Mouse (Mus musculus) C2C12 (cell line): ENCODE measurements around the gene Gab1. TPM values are rescaled to one million over a fixed set of nuclear protein-coding genes. Genes with fewer than 3 reads are reported as not detected.

Experiments used
- H3K27me3 ChIP-seq: one replicate; pipeline ENCODE4 v1.6.1; 2011; ENCODE audit not compliant: control insufficient read depth, insufficient read depth, insufficient read length
- H3K36me3 ChIP-seq: one replicate; pipeline ENCODE4 v1.6.1; 2011; ENCODE audit not compliant: control insufficient read depth, insufficient read depth
- H3K4me3 ChIP-seq: one replicate; pipeline ENCODE4 v1.5.1; 2011; ENCODE audit warnings: mild to moderate bottlenecking, control low read depth; ENCODE audit not compliant: poor library complexity, insufficient read depth, severe bottlenecking
- H3K79me2 ChIP-seq: one replicate; pipeline ENCODE4 v1.6.1; 2011; ENCODE audit not compliant: control insufficient read depth, insufficient read depth
- H3K79me3 ChIP-seq: one replicate; pipeline ENCODE4 v1.6.1; 2011; ENCODE audit warnings: low read depth, control low read depth
- H3ac ChIP-seq: one replicate; pipeline ENCODE3; 2011; ENCODE audit warnings: low read depth; ENCODE audit not compliant: control insufficient read depth, insufficient read length
- CEBPB ChIP-seq: IDR thresholded peaks from one replicate; pipeline ENCODE4 v1.6.1; 2011; ENCODE audit warnings: low read depth, mild to moderate bottlenecking, control low read depth, moderate library complexity
- CTCF ChIP-seq: IDR thresholded peaks from one replicate; pipeline ENCODE4 v1.5.1; 2011; ENCODE audit not compliant: control insufficient read depth, insufficient read depth, insufficient read length
- FOSL1 ChIP-seq: IDR thresholded peaks from one replicate; pipeline ENCODE4 v1.8.0; 2011; ENCODE audit warnings: mild to moderate bottlenecking, low read length; ENCODE audit not compliant: poor library complexity, insufficient read depth, severe bottlenecking
- MAX ChIP-seq: IDR thresholded peaks from one replicate; pipeline ENCODE4 v1.6.1; 2011; ENCODE audit warnings: mild to moderate bottlenecking, control low read depth
- MYOD1 ChIP-seq: IDR thresholded peaks from one replicate; pipeline ENCODE4 v1.6.1; 2011; ENCODE audit warnings: low read depth; ENCODE audit not compliant: control insufficient read depth, insufficient read length
- MYOG ChIP-seq: IDR thresholded peaks from one replicate; pipeline ENCODE4 v1.6.1; 2011; ENCODE audit not compliant: control insufficient read depth, insufficient read length; ENCODE audit errors: extremely low read depth
- USF1 ChIP-seq: IDR thresholded peaks from one replicate; pipeline ENCODE4 v1.6.1; 2011; ENCODE audit warnings: low read depth, mild to moderate bottlenecking, control low read depth, moderate library complexity
- long read RNA-seq, 2 experiments: library from polyadenylated mRNA; unstranded; transcript quantifications; one replicate each; pipeline ENCODE4 v2.0.0; 2019 to 2020
- polyA plus RNA-seq: library from polyadenylated mRNA; unstranded; fragments of >200 nt; fragmentation: generic; extraction: Trizol; gene quantifications from one replicate; pipeline ENCODE4 v1.2.1, GENCODE M21; 2012; ENCODE audit warnings: missing spikeins

Gab1 gene
- polyA plus RNA-seq: 2.0 TPM
- long read RNA-seq, experiment 1, full-length matches to known transcripts: 2 of 6 reads
- long read RNA-seq, experiment 1, partial matches to known transcripts: 1 of 6 reads
- long read RNA-seq, experiment 1, other reads (novel, unspliced or antisense): 3 of 6 reads
- long read RNA-seq, experiment 2, full-length matches to known transcripts: 15 of 19 reads
- long read RNA-seq, experiment 2, partial matches to known transcripts: 2 of 19 reads
- long read RNA-seq, experiment 2, other reads (novel, unspliced or antisense): 2 of 19 reads

DNA sequence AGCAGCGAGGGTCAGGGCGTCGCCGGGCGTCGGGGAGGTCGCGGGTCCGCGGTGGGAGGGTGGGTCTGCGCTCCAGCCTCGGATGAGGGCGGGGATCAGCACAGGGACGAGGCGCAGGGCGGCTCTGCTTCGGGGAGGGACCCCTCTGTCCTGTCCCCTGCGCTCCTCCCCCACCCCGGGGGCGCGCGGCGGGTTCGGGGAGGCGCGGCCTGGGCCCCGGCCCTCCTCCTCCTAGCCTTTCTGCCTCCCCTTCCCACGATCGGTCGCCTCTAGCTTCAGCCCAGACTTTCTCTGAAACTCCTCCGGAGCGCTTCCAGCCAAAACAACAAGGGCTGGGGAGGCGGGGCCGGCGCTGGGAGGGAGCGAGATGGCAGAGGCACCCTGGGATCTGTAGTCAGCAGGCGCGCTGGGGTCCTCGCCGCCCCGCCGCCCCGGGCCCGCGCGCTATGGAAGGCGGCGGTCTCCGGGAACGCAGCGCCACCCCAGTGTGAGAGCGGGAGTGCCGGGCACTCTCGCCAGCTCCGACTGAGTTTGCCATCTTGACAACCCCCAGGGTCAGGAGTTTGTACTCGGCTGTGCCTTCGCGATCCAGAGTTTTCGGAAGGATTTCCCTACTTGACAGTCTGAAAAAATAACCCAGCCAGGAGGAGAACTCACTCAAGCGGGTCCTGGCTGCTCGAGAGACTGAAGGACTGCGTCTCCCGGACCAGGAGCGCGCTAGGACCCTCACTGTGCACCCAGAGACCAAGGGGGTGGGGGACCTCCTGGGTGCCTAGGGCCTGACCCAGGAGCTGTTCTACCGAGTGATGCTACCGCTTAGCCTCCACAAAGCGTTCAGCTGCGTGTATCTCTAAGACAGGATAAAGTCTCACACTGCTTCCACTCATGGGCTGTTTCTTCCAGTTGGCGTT lies at the start of gene Gab1:
Gene Gab1, minus strand, starts transcription at position 324 of the 911 bp plus-strand sequence.
- peak within 1 kb of the TSS; percentile 92 for H3ac ChIP-seq
- no peaks in the 10 kb centered on the region for H3K27me3 ChIP-seq
- H3K36me3 ChIP-seq: no peaks in the 10 kb centered on the region
- H3K79me2 ChIP-seq: no peaks in the 10 kb centered on the region
- no peak for TF ChIP-seq MAX
- TF ChIP-seq CTCF: peak; percentile 71
- no peak for TF ChIP-seq MYOG
- H3K4me3 ChIP-seq: peak within 1 kb of the TSS; percentile 48
- H3K79me3 ChIP-seq: peaks cover 4% of the 10 kb centered on the region

DNA sequence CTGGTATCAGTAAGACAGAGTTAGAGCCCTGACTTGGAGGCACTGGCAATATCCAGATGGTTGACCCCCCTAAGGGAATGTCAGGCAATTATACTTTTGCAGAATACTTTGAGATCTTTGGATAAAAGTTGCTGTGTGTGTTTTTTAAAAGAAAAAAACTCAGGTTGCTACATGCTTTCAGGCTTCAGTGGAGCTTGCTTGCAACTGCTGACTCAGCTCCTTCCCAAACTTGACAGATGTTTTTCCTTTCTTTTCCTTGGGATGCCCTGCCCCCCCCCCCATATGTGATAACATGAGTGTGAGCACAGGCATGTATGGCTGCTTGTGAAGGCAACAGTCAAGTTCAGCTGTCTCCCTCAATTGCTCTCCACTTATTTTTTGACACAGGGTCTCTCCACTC lies 48.5 kb upstream of the Gab1 start:
- no peaks in the 10 kb centered on the region for H3K27me3 ChIP-seq
- no peaks in the 10 kb centered on the region for H3K79me3 ChIP-seq
- no peak overlapping the region for H3ac ChIP-seq
- TF ChIP-seq CEBPB (no peak), USF1 (no peak), MYOD1 (no peak), FOSL1 (no peak), CTCF (no peak), MAX (no peak), MYOG (no peak)
- no peak overlapping the region for H3K4me3 ChIP-seq
- H3K79me2 ChIP-seq: no peaks in the 10 kb centered on the region
- H3K36me3 ChIP-seq: no peaks in the 10 kb centered on the region

DNA sequence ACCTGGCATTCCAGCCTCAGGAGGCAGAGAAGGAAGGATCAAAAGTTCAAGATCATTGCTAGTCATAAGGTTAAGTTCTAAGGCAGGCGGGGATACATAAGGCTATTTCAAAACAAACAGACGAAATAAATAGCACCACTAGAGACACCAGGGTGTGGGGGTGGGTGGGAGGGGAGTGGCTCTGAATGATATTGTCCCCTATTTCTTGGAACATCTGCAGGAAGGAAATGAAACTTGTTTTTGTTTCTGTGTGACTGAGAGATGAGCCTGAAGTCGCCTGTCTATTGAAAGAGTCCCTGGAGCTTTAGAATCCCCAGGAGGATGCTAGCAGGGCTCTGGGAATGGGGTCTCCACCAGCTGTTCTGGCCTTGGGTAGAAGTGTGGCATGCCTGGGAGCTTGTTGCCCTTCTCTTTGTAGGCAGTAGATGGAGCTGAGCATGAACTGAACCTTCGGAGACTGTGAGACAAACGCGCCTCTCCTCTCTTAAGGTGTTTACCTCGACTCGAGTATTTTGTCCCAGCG lies 43.5 kb upstream of the Gab1 start:
- Histone ChIP-seq H3K36me3 (no peaks in the 10 kb centered on the region), H3K27me3 (peaks cover 5% of the 10 kb centered on the region), H3ac (no peak overlapping the region), H3K4me3 (no peak overlapping the region), H3K79me3 (no peaks in the 10 kb centered on the region), H3K79me2 (no peaks in the 10 kb centered on the region)
- TF ChIP-seq FOSL1 (no peak), USF1 (no peak), CTCF (no peak), MYOD1 (no peak), MAX (no peak), CEBPB (no peak), MYOG (no peak)

DNA sequence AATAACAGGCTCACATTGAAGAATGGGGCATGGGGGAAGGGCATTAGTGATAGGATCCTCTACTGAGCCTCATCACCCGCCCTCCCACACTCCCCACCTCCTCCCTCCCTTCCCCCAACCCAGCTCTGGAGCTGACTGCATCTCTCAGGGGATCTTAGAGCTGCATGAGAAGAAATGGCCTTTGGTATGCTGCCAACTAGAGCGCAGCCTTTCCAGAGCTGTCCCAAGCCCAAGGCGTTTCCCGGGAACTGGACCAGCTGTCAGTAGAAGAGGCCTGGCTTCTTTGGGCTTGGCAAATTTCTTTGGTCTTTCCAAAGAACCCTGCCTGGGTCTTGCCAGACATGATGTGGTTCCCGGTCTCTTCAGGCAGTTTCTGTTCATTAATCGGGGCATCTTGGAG lies 42.3 kb upstream of the Gab1 start:
- no peak for TF ChIP-seq MAX
- no peak for TF ChIP-seq USF1
- H3ac ChIP-seq: no peak overlapping the region
- no peaks in the 10 kb centered on the region for H3K79me2 ChIP-seq
- no peak overlapping the region for H3K4me3 ChIP-seq
- H3K27me3 ChIP-seq: peaks cover 5% of the 10 kb centered on the region
- no peaks in the 10 kb centered on the region for H3K36me3 ChIP-seq
- H3K79me3 ChIP-seq: no peaks in the 10 kb centered on the region

DNA sequence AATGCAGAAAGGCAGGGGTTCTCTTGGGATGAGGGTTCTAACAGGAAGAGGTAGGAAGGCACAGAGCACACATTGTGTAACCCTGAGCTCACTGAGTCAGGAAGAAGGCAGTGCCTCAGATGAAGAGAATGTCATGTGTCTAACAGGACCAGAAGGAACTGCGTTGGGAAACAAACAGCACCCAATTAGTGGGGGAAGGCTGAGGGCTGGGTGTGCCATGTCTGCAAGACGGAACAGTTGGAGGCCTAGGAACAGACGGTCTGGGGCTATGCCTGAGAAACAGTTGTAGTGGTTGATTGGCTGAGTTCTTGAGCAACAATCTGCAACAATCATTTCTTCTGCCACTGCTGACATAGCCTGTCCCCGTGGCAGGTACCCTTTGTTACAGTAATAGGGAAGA lies 38.8 kb upstream of the Gab1 start:
- TF ChIP-seq MYOG: no peak
- TF ChIP-seq CEBPB: no peak
- no peak for TF ChIP-seq CTCF
- TF ChIP-seq FOSL1: no peak
- TF ChIP-seq MYOD1: no peak
- TF ChIP-seq MAX: no peak
- TF ChIP-seq USF1: no peak
- H3K27me3 ChIP-seq: peaks cover 5% of the 10 kb centered on the region

DNA sequence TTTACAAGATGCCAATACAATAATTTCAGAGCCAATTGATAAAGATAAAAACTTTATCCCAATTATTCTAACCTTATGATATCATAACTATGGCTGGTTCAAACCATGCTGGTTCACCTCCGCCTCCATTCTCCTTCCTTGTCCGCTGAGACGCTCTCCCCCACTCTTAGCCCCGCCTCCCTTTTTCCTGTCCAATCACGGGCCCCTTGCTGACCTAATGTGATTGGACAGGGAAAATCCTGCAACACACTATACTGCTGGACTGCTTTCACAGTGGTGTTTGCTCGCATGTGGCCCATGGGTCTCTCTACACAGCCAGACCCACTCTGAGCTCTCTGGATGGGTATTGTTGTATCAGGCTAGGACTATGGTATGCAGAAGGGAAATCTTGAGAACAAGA lies 38.2 kb upstream of the Gab1 start:
- Histone ChIP-seq H3K27me3 (peaks cover 5% of the 10 kb centered on the region), H3K79me2 (no peaks in the 10 kb centered on the region), H3K4me3 (no peak overlapping the region), H3K36me3 (no peaks in the 10 kb centered on the region), H3K79me3 (no peaks in the 10 kb centered on the region), H3ac (no peak overlapping the region)
- TF ChIP-seq MYOD1: no peak
- no peak for TF ChIP-seq CEBPB
- TF ChIP-seq FOSL1: no peak
- no peak for TF ChIP-seq USF1
- no peak for TF ChIP-seq MAX
- no peak for TF ChIP-seq CTCF
- TF ChIP-seq MYOG: no peak

More for the DNA sequence above, 38.8 kb upstream of the Gab1 start:
- H3K36me3 ChIP-seq: no peaks in the 10 kb centered on the region
- H3K79me2 ChIP-seq: no peaks in the 10 kb centered on the region
- no peak overlapping the region for H3K4me3 ChIP-seq
- no peak overlapping the region for H3ac ChIP-seq
- H3K79me3 ChIP-seq: no peaks in the 10 kb centered on the region
